Mouse (Mus musculus) megakaryocyte, embryonic 14.5 days (primary cell): ENCODE results near the gene Mansc4.

Experiments
- FLI1 ChIP-seq: IDR thresholded peaks from 2 replicates; pipeline ENCODE4 v1.6.1; 2012; ENCODE audit warnings: low read length, inconsistent platforms, mixed read lengths
- GATA1 ChIP-seq: IDR thresholded peaks from 3 replicates; pipeline ENCODE4 v1.6.1; 2012; ENCODE audit warnings: mixed read lengths, low read length, inconsistent platforms, borderline replicate concordance

DNA sequence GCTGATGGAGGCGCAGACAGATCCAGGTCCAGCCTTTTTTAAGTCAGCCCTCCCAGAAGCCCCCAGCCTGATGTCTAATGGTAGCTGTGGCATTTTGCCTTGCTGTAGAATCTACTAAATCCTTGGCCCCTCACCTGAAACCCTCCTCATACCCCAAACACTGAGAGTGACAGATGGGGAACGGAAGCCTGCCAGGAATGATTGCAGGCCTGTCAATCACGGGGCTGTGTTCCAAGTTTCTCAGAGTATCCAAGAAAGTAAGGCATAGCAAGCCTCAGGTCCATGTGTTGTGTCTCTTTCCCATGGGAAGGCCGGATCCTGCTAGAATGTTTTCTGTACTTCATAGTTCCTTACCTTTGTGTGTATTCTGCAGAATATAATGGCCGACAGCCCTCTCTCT lies 3.4 kb upstream of the Mansc4 start:
- TF ChIP-seq GATA1 (no peak), FLI1 (no peak)
